Mouse (Mus musculus) megakaryocyte, embryonic 14.5 days (primary cell): ENCODE data around the gene Lyrm9. TPM values are rescaled to one million over a fixed set of nuclear protein-coding genes. Genes with fewer than 3 reads are reported as not detected.
"Not testable (repeated sequence)": the region's sequence is repeated elsewhere in the genome, so short reads cannot be mapped to it uniquely, and the experiment has no call there.

Experiments
- H3K27me3 ChIP-seq: replicated peaks from 2 replicates; pipeline ENCODE3; 2012; ENCODE audit warnings: inconsistent platforms
- H3K36me3 ChIP-seq: replicated peaks from 2 replicates; pipeline ENCODE3; 2012; ENCODE audit warnings: low read length, inconsistent platforms, mixed read lengths
- H3K4me1 ChIP-seq: 2 replicates; pipeline ENCODE4 v1.6.1; 2012; ENCODE audit warnings: inconsistent platforms
- H3K4me3 ChIP-seq: replicated peaks from 2 replicates; pipeline ENCODE3; 2012; ENCODE audit warnings: moderate library complexity, mild to moderate bottlenecking, inconsistent platforms
- H3K9me3 ChIP-seq: 2 replicates; pipeline ENCODE4 v1.6.1; 2012; ENCODE audit warnings: inconsistent platforms
- FLI1 ChIP-seq: IDR thresholded peaks from 2 replicates; pipeline ENCODE4 v1.6.1; 2012; ENCODE audit warnings: low read length, inconsistent platforms, mixed read lengths
- GATA1 ChIP-seq: IDR thresholded peaks from 3 replicates; pipeline ENCODE4 v1.6.1; 2012; ENCODE audit warnings: mixed read lengths, low read length, inconsistent platforms, borderline replicate concordance
- polyA plus RNA-seq: library from polyadenylated mRNA; stranded (reverse); fragments of >175 nt; gene quantifications from 2 replicates; pipeline ENCODE4 v1.2.3, GENCODE M21; 2012; ENCODE audit warnings: low replicate concordance; ENCODE audit not compliant: insufficient read depth

Lyrm9 gene
- polyA plus RNA-seq, 1 experiment, result 120 TPM

- Histone ChIP-seq H3K4me1 (peaks cover 10% of the 10 kb centered on the region), H3K4me3 (no peak overlapping the region), H3K9me3 (no peaks in the 10 kb centered on the region), H3K27me3 (peaks cover 27% of the 10 kb centered on the region), H3K36me3 (peaks cover 3% of the 10 kb centered on the region)
- no peak for TF ChIP-seq FLI1
- no peak for TF ChIP-seq GATA1
Observed at GRCm38 (mm10) chr11:78849859-78850258, 23.5 kb downstream of the Lyrm9 start.

DNA sequence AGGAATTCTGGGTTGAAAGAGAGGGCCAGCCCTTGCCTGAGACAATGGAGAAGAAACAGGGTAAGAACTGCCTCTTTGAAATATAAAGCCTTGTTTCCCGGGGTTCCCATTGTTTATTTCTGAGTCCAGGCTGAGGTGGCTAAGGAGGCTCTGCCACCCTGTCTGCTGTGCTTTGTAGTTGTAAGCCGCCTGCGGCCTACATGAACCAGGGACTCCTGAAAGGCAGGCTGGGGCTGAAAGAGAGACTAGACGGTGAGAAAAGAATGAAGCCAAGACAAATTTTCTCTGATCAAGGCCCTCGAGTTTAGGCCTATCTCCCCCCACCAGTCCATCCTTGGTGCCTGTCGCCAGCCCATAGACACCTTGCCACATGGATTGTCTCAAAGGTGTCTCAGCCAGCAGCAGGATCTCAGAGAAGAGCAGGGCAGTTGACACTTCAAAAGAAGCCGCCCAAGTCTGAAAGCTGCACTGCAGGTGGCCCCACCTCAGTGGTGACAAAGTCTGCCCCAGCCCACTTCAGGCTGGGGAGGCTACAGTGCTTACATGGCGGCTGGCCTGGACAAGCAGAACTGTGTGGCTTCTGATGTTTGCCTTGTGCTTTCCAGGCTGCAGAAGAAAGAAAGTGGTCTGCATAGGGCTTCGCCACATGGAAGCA, 25.0 kb downstream of the Lyrm9 start:
- TF ChIP-seq FLI1 (no peak), GATA1 (no peak)
- H3K4me1 ChIP-seq, result peaks cover 12% of the 10 kb centered on the region
- peaks cover 27% of the 10 kb centered on the region for H3K27me3 ChIP-seq
- H3K9me3 ChIP-seq, result no peaks in the 10 kb centered on the region
- H3K36me3 ChIP-seq, result peaks cover 3% of the 10 kb centered on the region
- H3K4me3 ChIP-seq, result no peak overlapping the region

- TF ChIP-seq GATA1 (no peak), FLI1 (no peak)
- Histone ChIP-seq H3K4me1 (peaks cover 14% of the 10 kb centered on the region), H3K4me3 (no peak overlapping the region), H3K9me3 (no peaks in the 10 kb centered on the region), H3K27me3 (peaks cover 27% of the 10 kb centered on the region), H3K36me3 (peaks cover 3% of the 10 kb centered on the region)
Observed at GRCm38 (mm10) chr11:78851871-78852265, 25.5 kb downstream of the Lyrm9 start.

GRCm38 (mm10) chr11:78852529-78852928, 26.1 kb downstream of the Lyrm9 start:
- Histone ChIP-seq H3K4me3 (no peak overlapping the region), H3K9me3 (no peaks in the 10 kb centered on the region), H3K27me3 (peaks cover 30% of the 10 kb centered on the region), H3K36me3 (no peaks in the 10 kb centered on the region), H3K4me1 (peaks cover 16% of the 10 kb centered on the region)
- no peak for TF ChIP-seq GATA1
- TF ChIP-seq FLI1, result no peak

DNA sequence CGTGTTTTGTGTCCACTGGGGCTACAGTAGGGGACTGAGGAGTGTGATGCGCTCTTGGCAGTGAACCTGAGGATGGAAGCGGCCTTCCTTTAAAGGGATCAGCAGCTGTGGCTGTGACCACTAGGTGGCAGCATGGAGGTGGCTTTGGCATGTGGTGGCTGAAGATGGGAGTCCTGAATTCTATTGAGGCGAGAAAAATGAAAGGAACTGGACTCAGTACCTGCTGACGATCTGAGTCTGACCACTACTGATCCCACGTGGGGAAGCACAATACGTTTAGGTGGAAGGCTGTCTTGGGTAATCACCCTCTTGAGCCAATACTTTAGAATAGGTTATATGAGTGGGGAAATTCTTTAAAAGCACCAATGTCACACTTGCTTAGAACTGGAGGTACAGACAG, 29.9 kb downstream of the Lyrm9 start:
- TF ChIP-seq FLI1, result no peak
- TF ChIP-seq GATA1, result no peak
- no peaks in the 10 kb centered on the region for H3K9me3 ChIP-seq
- H3K27me3 ChIP-seq, result peaks cover 42% of the 10 kb centered on the region
- H3K4me3 ChIP-seq, result peak overlapping the region; percentile 71
- H3K4me1 ChIP-seq, result peaks cover 13% of the 10 kb centered on the region
- no peaks in the 10 kb centered on the region for H3K36me3 ChIP-seq

- Histone ChIP-seq H3K9me3 (no peaks in the 10 kb centered on the region), H3K27me3 (peaks cover 34% of the 10 kb centered on the region), H3K4me1 (peaks cover 13% of the 10 kb centered on the region), H3K36me3 (no peaks in the 10 kb centered on the region), H3K4me3 (no peak overlapping the region)
- TF ChIP-seq FLI1 (no peak), GATA1 (no peak)
Observed at GRCm38 (mm10) chr11:78857611-78858010, 31.2 kb downstream of the Lyrm9 start.

GRCm38 (mm10) chr11:78863898-78864297, 37.5 kb downstream of the Lyrm9 start:
- Histone ChIP-seq H3K27me3 (peaks cover 11% of the 10 kb centered on the region), H3K36me3 (peaks cover 4% of the 10 kb centered on the region), H3K9me3 (peaks cover 5% of the 10 kb centered on the region), H3K4me3 (no peak overlapping the region), H3K4me1 (peaks cover 51% of the 10 kb centered on the region)
- no peak for TF ChIP-seq FLI1
- TF ChIP-seq GATA1, result no peak

- Histone ChIP-seq H3K36me3 (peaks cover 4% of the 10 kb centered on the region), H3K4me1 (peaks cover 53% of the 10 kb centered on the region), H3K27me3 (peaks cover 9% of the 10 kb centered on the region), H3K4me3 (peak overlapping the region; percentile 78), H3K9me3 (peaks cover 5% of the 10 kb centered on the region)
- no peak for TF ChIP-seq GATA1
- no peak for TF ChIP-seq FLI1
Observed at GRCm38 (mm10) chr11:78864567-78865278, 38.3 kb downstream of the Lyrm9 start.

- peaks cover 59% of the 10 kb centered on the region for H3K4me1 ChIP-seq
- TF ChIP-seq GATA1, result no peak
- TF ChIP-seq FLI1, result no peak
- H3K27me3 ChIP-seq, result peaks cover 5% of the 10 kb centered on the region
- peaks cover 4% of the 10 kb centered on the region for H3K36me3 ChIP-seq
- H3K9me3 ChIP-seq, result peaks cover 5% of the 10 kb centered on the region
- H3K4me3 ChIP-seq, result peak overlapping the region; percentile 78
Observed at GRCm38 (mm10) chr11:78865314-78865713, 38.9 kb downstream of the Lyrm9 start.

DNA sequence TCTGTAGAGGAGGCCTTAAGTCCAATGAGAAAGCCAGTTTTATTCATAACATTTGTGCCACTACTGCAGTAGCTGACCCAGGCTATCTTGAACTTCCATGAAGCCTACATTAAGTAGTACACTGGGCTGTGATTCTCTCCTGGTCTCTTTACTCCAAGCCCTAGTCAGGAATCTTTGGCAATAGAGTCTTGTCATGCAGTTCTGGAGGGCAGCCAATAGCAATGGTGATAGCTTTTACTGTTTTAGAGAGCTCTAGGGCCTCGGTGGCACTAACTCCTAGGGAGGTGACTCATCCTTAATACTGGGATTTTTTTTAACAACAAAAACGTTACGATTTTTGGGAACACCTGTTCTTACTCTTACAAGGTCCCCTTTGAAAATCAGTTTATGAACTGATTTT, 40.1 kb downstream of the Lyrm9 start:
- peaks cover 60% of the 10 kb centered on the region for H3K4me1 ChIP-seq
- TF ChIP-seq GATA1, result no peak
- TF ChIP-seq FLI1, result no peak
- H3K4me3 ChIP-seq, result no peak overlapping the region
- peaks cover 5% of the 10 kb centered on the region for H3K9me3 ChIP-seq
- H3K27me3 ChIP-seq, result peaks cover under 1% of the 10 kb centered on the region
- peaks cover 4% of the 10 kb centered on the region for H3K36me3 ChIP-seq

DNA sequence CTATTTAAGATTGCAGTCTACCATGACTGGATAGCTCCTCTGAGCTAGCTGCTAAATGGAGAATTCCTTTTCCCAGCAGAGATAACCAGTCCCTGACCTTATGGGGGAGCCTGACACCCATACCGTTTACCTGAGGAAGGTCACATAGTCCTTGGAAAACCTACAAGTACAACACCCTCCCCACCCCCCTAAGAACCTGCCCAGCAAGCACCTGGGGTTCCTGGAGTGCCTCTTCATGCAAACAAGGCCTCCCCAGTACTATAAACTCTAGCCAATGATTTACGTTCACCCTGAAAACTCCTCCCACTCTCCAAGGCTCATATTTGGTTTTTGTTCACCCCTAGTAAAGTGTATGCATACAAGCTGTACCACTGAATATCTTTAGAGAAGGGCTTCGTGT, 41.3 kb downstream of the Lyrm9 start:
- no peak overlapping the region for H3K4me3 ChIP-seq
- peaks cover 5% of the 10 kb centered on the region for H3K9me3 ChIP-seq
- TF ChIP-seq FLI1 (no peak), GATA1 (no peak)
- peaks cover 5% of the 10 kb centered on the region for H3K27me3 ChIP-seq
- H3K36me3 ChIP-seq, result peaks cover 4% of the 10 kb centered on the region
- peaks cover 71% of the 10 kb centered on the region for H3K4me1 ChIP-seq

GRCm38 (mm10) chr11:78869205-78869604, 42.8 kb downstream of the Lyrm9 start:
- not testable (repeated sequence) for H3K27me3 ChIP-seq, H3K36me3 ChIP-seq, H3K4me3 ChIP-seq, H3K9me3 ChIP-seq
- peaks cover 63% of the 10 kb centered on the region for H3K4me1 ChIP-seq
